Mouse (Mus musculus) embryo, embryonic 11 days (tissue): ENCODE measurements around the gene Csrnp1.

ENCODE experiments used
- DNase-seq: peaks from one replicate; pipeline ENCODE4 v3.0.0-alpha.2; 2015

Csrnp1 gene

DNA sequence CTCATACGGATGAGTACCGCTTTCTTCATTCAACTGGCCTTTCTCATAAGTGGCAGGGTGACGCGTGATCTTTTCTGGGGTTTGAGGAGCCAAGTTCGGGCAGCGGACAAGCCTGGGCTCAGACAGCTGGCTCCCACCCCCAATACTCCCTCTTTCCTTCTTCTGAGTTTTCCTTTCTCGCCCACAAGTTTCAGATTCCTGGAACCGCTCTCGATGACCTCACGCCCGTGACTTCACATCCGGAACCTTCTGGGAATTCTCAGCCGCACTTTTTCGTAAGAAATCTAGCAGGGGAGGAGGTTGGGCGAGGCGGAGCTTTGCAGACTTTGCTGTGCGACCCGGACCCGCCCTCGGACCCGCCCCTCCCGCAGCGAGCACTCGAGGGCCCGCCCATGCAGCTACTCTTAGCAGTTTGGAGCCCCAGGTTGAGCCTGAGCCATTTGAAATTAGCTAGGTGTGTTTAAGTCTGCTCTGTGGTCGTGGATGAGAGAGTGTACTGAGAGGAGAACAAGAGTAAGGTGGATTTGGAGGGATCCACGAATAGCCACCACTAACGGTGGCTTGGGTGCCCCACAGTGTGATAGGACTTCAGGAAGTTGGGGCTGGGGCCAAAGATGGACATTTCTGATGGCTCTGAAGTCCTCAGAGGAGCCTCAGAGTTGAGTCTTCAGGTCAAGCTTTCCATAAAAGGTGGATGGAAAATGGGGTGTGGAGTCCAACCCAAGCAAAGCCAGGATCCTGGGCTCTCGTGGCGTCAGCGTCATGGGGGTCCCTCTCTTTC is 17.7 kb upstream of the Csrnp1 start:
- DNase-seq = peak; percentile 93

- DNase-seq = no peak
Measured at GRCm38 (mm10) chr9:120000761-120001160, 16.3 kb upstream of the Csrnp1 start.

GRCm38 (mm10) chr9:119999636-120000035 is 15.2 kb upstream of the Csrnp1 start:
- no peak for DNase-seq

- no peak for DNase-seq
Measured at GRCm38 (mm10) chr9:119998776-119999175, 14.3 kb upstream of the Csrnp1 start.

GRCm38 (mm10) chr9:119996080-119996479 is 11.6 kb upstream of the Csrnp1 start:
- DNase-seq = no peak

GRCm38 (mm10) chr9:119994207-119994606 is 9.7 kb upstream of the Csrnp1 start:
- no peak for DNase-seq

GRCm38 (mm10) chr9:119993092-119993844 is 8.8 kb upstream of the Csrnp1 start:
- DNase-seq = no peak

GRCm38 (mm10) chr9:119991310-119991709 is 6.9 kb upstream of the Csrnp1 start:
- no peak for DNase-seq

DNA sequence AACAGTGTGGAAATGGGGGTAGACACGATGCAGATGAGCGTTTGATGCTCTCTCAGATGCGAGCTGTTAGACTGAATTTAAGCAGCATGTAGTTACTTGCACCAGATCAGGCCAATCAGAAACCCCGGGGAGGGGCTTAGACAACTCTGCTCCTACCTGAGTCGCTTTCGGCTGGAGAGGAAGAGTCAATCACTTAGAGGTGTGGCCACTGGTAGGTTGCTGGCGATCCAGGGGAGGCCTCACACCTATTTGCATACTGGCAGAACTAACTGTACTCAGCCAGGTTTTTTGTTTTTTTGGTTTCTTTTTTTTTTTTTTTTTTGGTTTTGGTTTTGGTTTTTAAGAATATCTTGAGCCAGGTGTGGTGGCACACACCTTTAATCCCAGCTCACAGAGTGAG is 3.8 kb upstream of the Csrnp1 start:
- DNase-seq = no peak

GRCm38 (mm10) chr9:119985881-119986574 is 1.6 kb upstream of the Csrnp1 start:
- peak; percentile 43 for DNase-seq

GRCm38 (mm10) chr9:119983585-119984535 is 598 bp downstream of the Csrnp1 start:
- DNase-seq = peak; percentile 90

DNA sequence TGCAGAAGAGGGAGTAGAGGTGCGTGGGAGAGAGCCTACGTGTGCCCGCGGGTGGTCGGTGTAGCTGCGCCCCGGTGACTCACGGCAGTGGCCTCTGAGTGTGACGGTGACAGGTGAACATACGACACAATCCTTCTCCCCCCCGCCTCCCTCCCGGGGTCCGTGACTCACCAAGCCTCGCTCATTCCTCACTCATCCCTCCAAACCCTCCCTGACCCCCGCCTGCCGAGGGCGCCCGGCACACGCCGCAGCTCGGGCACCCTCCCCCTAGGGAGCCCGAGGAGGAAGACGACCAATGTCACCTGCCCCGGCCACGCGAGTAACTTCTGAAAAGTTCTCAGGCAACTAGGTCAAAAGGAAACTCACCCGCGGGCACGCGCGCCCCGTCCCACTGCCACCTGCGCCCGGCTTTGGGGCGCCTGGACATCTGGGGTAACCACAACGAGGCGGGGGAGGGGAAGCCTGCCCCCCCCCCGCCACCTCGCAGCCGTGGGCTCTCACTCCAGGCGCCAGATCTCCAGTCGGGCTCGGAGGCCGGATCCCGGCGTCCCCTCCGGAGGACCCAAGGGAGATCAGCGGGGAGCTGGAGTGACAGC is 1.4 kb downstream of the Csrnp1 start:
- peak; percentile 41 for DNase-seq

GRCm38 (mm10) chr9:119982241-119982811 is 2.1 kb downstream of the Csrnp1 start:
- DNase-seq = peak; percentile 62

DNA sequence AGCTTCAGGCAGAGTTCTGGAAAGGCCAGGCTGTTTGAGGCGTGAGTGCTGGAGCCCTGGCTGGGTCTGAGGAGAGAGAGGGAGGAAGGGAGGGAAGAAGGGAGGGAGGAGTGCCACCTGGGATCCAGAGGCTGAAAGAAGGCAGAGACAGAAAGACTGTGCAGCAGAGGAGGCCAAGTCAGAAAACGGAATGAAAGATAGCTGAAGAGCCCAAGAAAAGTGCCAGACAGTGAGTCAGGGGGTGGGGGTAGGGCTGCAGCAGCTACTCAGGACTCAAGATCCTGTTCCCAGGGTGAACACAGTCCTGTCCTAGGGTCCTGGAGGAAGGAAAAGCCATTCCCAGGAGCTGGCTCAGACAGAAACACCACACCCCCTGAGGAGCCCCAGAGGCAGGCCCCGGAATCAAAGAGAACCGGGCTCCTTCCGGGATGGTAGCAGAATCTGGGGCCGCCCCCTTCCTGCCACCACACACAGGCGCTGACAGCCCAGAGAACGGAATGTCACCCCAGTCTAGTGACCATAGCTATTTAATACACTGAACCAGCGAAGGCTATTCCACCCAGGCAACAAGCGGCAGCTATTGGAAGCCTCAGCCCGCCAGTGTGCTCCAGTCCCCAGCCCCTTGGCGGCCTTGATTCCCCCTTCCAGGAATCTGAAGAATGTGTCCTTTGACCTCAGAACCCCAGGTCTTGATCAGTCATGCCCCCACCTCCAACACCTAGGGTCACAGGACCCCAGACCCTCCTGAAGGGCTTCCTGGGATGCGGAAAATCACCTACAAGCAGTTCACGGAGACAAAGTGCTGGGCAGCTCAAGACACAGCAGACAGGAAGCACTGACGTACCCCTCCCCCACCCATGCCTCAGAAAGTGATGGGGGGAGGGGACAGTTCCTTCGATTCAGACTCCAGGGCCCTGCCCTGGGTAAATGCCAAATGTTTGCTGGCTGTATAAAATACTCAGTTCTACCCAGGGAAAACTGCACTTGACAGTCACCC is 3.0 kb downstream of the Csrnp1 start:
- DNase-seq = peak; percentile 91

GRCm38 (mm10) chr9:119980770-119981182 is 3.7 kb downstream of the Csrnp1 start:
- peak; percentile 60 for DNase-seq

DNA sequence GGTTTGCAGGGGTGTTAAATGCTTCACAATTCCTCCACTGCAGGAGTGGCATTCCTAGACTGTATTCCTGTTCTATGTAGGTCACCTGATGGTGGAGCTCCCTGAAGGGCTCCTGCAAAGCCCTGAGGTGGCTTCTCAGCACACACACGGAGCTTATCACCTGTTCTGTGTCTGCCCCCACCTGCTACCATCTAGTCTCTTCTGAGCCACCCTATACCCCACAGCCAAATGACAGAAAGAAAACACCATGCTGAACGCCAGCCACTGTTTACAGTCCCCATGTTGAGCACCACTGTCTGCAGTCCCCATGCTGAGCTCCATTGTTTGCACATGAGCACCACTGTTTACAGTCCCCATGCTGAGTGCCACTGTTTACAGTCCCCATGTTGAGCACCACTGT is 4.7 kb downstream of the Csrnp1 start:
- no peak for DNase-seq

DNA sequence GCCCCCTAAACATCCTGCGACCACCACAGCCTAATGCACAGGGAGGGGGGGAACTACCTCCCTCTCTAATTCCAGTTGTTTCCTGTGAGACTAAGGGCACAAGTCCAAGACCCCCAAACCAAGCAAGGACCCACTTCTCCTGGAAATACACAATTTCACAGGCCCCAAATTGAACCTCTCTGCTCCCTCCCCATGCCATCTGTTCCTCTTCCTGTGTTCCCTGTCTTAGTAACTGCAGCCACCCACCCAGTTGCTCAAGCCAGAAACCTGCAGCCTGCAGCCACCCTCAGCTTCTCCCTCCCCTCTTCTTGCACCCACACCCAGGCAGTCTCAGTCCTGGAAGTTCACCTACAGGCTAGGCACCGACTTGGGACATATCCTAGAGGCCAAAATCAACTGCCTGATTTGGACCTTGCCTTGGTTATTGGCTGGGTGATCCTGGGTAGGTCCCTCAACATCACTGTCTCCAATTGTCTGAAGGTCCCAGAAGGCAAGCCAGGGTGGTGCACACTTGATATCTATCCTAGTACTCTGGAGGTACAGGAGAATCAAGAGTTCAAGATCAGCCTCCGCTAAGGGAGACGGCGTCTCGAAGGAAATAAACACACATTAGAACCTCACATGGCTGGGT is 5.5 kb downstream of the Csrnp1 start:
- DNase-seq = no peak

GRCm38 (mm10) chr9:119978151-119978810 is 6.2 kb downstream of the Csrnp1 start:
- DNase-seq = no peak

GRCm38 (mm10) chr9:119977557-119978060 is 6.8 kb downstream of the Csrnp1 start:
- no peak for DNase-seq
